Mouse (Mus musculus) C2C12 (cell line): ENCODE measurements around the gene 9330161L09Rik.

ENCODE experiments used
- CEBPB ChIP-seq: IDR thresholded peaks from one replicate; pipeline ENCODE4 v1.6.1; 2011; ENCODE audit warnings: low read depth, mild to moderate bottlenecking, control low read depth, moderate library complexity
- CTCF ChIP-seq: IDR thresholded peaks from one replicate; pipeline ENCODE4 v1.5.1; 2011; ENCODE audit not compliant: control insufficient read depth, insufficient read depth, insufficient read length
- MAX ChIP-seq: IDR thresholded peaks from one replicate; pipeline ENCODE4 v1.6.1; 2011; ENCODE audit warnings: mild to moderate bottlenecking, control low read depth
- MYOG ChIP-seq: IDR thresholded peaks from one replicate; pipeline ENCODE4 v1.6.1; 2011; ENCODE audit not compliant: control insufficient read depth, insufficient read length; ENCODE audit errors: extremely low read depth
- USF1 ChIP-seq: IDR thresholded peaks from one replicate; pipeline ENCODE4 v1.6.1; 2011; ENCODE audit warnings: low read depth, mild to moderate bottlenecking, control low read depth, moderate library complexity

DNA sequence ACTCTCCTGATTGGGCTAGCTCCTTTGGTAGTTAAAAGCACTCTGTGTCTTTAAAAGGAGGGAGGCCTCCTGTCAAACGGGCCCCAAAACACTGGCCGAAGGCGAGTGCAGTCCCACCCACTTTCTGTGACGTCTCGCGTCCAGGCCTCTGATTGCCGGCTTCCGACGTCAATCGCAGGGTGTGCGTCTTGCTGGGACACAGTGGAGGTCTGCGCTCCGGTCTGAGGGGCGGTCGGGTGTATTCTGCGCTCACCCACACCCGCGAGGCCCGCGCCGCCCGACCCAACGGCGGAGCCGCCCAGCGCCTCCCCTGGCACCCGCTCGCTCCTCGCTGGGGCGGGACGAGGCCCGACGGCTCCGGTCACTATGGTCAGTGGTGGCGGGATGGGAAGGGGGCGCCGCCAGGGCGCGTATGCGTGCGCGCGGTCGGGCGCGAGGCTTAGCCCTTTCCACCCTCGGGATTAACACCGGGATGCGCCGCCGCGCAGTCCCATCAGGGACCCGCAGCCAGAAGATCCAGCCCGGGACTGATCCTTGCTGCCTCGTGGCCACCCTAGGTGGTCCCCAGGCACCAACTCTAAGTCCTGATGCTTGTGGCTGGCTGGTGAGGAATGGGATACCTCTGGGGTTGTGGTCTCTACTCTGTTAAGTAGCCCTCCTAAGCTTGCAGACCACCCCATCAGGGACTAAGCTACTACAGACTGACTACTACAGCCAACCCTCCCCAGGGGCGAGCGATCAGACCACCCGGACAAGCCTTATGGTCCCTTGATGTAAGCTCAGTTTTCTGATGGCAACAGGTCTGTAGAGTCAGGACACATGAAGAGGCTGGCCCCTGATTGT, 18.9 kb downstream of the 9330161L09Rik start, which contains the start of gene Otub2:
- TF ChIP-seq CTCF (peak; percentile 11), USF1 (no peak), CEBPB (no peak), MYOG (no peak), MAX (no peak)
